Mouse (Mus musculus) embryonic facial prominence, embryonic 15.5 days (tissue): ENCODE measurements around the gene Adssl1. TPM values are rescaled to one million over a fixed set of nuclear protein-coding genes. Genes with fewer than 3 reads are reported as not detected.

Source experiments
- microRNA-seq: library from miRNA; unstranded; fragments of <30 nt; microRNA quantifications from one replicate; pipeline ENCODE4, GENCODE M21; 2016; ENCODE audit warnings: borderline number of aligned reads
- polyA plus RNA-seq: library from polyadenylated mRNA; unstranded; fragments of >200 nt; fragmentation: Nextera tagmentation; extraction: Ambion mirVana; gene quantifications from 2 replicates; pipeline ENCODE4 v1.2.1, GENCODE M21; 2015

Adssl1 gene
- polyA plus RNA-seq, 1 experiment from 2014 or later, result 12.4 TPM

Small RNAs within 50 kb of the gene (microRNA-seq; reads per million reads assigned to microRNA genes)
- gene Mir6939, result not detected

Other genes with a start within 250 kb of the Adssl1 start
- gene A530016L24Rik, start 130.6 kb upstream of the Adssl1 start, polyA plus RNA-seq, result 0.48 and 0.49 TPM in 2 replicates
- 0.45 TPM in 2 replicates for gene Tmem179, start 103.3 kb upstream of the Adssl1 start, polyA plus RNA-seq
- gene Inf2, start 31.3 kb upstream of the Adssl1 start, polyA plus RNA-seq, result 5.8 and 6.7 TPM in 2 replicates
- 196 and 219 TPM in 2 replicates for gene Siva1, start 24.6 kb downstream of the Adssl1 start, polyA plus RNA-seq
- 84.9 and 112 TPM in 2 replicates for gene Akt1, start 54.8 kb downstream of the Adssl1 start, polyA plus RNA-seq
- 4.8 and 5.6 TPM in 2 replicates for gene Zbtb42, start 58.8 kb downstream of the Adssl1 start, polyA plus RNA-seq
- 25.0 and 28.4 TPM in 2 replicates for gene Cep170b, start 100.4 kb downstream of the Adssl1 start, polyA plus RNA-seq
- gene Pld4, start 140.6 kb downstream of the Adssl1 start, polyA plus RNA-seq, result 13.4 and 15.3 TPM in 2 replicates
- gene Ahnak2, start 182.6 kb downstream of the Adssl1 start, polyA plus RNA-seq, result 8.5 and 10.3 TPM in 2 replicates
- gene Clba1, start 188.9 kb downstream of the Adssl1 start, polyA plus RNA-seq, result 10.9 and 16.5 TPM in 2 replicates
- gene Cdca4, start 209.4 kb downstream of the Adssl1 start, polyA plus RNA-seq, result 99.7 and 110 TPM in 2 replicates
- 0.35 and 0.41 TPM in 2 replicates for gene Gpr132, start 248.2 kb downstream of the Adssl1 start, polyA plus RNA-seq